Comparison of ENCODE assay signal across 8 mouse cellular contexts in genomic region chr5:34549483-34550221, GRCm38 (mm10). TPM values are rescaled to one million over a fixed set of nuclear protein-coding genes. Genes with fewer than 3 reads are reported as not detected.
DNase-seq lines count a peak whose midpoint lies in the region; ATAC-seq and TF ChIP-seq lines count a peak whose summit lies in the region.

No protein-coding gene starts in this region.

- peak overlapping the region; percentile 62 for H3K4me2 ChIP-seq in forebrain, embryonic 12.5 days

- peak; percentile 31 for DNase-seq in kidney, adult 2 months
- no peak for DNase-seq in kidney, adult 11 months
- peak; percentile 45 to 62 for DNase-seq in adrenal gland, postnatal 36 days
- DNase-seq in induced T-regulatory cell, adult 2 months (ENCODE audit: low read depth) = peak; percentile 72
- DNase-seq in lung, adult 2 months = peak; percentile 58
- no peak for DNase-seq in layer of hippocampus, adult 8-10 months (ENCODE audit: low spot score in 2 of 2)

- no peaks in the 10 kb centered on the region for H3K9me3 ChIP-seq in forebrain, embryonic 12.5 days

- no peak for TF ChIP-seq CTCF in kidney, adult 2 months (conservative IDR thresholded peaks at IDR 0.05; ENCODE audit: insufficient read depth, insufficient read length, low read depth, low read length)
- no peak for TF ChIP-seq CTCF in lung, adult 2 months (IDR thresholded peaks at IDR 0.05; ENCODE audit: insufficient read depth, low read length)
- peak; percentile 7; the same call in 1 of the 2 replicates for TF ChIP-seq CTCF in olfactory bulb, adult 2 months (IDR thresholded peaks at IDR 0.05; ENCODE audit: insufficient read depth, low read depth, low read length)

- H3K36me3 ChIP-seq in kidney, adult 2 months (ENCODE audit: control insufficient read depth, insufficient read depth, low read length) = no peaks in the 10 kb centered on the region
- peaks cover 28% of the 10 kb centered on the region for H3K36me3 ChIP-seq in forebrain, embryonic 12.5 days (replicated peaks)

- H3K27me3 ChIP-seq in kidney, adult 2 months (replicated peaks; ENCODE audit: control insufficient read depth, insufficient read depth, low read length) = no peaks in the 10 kb centered on the region
- H3K27me3 ChIP-seq in forebrain, embryonic 12.5 days = peaks cover 3% of the 10 kb centered on the region

- peak overlapping the region; percentile 66 for H3K4me3 ChIP-seq in kidney, adult 2 months (ENCODE audit: insufficient read depth, low read depth, low read length)
- H3K4me3 ChIP-seq in forebrain, embryonic 12.5 days (replicated peaks) = peak overlapping the region; percentile 89
- peak overlapping the region; percentile 72 for H3K4me3 ChIP-seq in lung, adult 2 months (replicated peaks; ENCODE audit: extremely low read depth, low read depth, low read length)
- H3K4me3 ChIP-seq in olfactory bulb, adult 2 months (ENCODE audit: insufficient read depth, low read depth, low read length) = peak overlapping the region; percentile 61

- WGBS in kidney, adult 2 months = 5% methylated on average over 49 of the region's 49 CpGs
- under 1% methylated on average over 47 of the region's 49 CpGs for WGBS in forebrain, embryonic 12.5 days
- WGBS in lung, adult 2 months = 3% methylated on average over 49 of the region's 49 CpGs
- WGBS in olfactory bulb, adult 2 months = 2% methylated on average over 49 of the region's 49 CpGs

- peak; percentile 92 for ATAC-seq in forebrain, embryonic 12.5 days (ENCODE audit: low FRiP score)

- peak overlapping the region; percentile 92 for H3K9ac ChIP-seq in forebrain, embryonic 12.5 days

- H3K4me1 ChIP-seq in kidney, adult 2 months (ENCODE audit: control insufficient read depth, insufficient read depth, low read length) = 0 out of 2 replicates have a peak, but pooled peaks cover 3% of the 10 kb centered on the region
- peaks cover 28% of the 10 kb centered on the region for H3K4me1 ChIP-seq in forebrain, embryonic 12.5 days
- H3K4me1 ChIP-seq in lung, adult 2 months (ENCODE audit: control insufficient read depth, insufficient read depth, low read length) = peaks cover 2% of the 10 kb centered on the region
- peaks cover 20% of the 10 kb centered on the region for H3K4me1 ChIP-seq in olfactory bulb, adult 2 months (ENCODE audit: control insufficient read depth, insufficient read depth, low read length)

- H3K27ac ChIP-seq in kidney, adult 2 months (ENCODE audit: insufficient read depth, low read depth, low read length) = no peak overlapping the region
- H3K27ac ChIP-seq in forebrain, embryonic 12.5 days = peak overlapping the region; percentile 63; the same call in 1 of the 2 replicates
- H3K27ac ChIP-seq in olfactory bulb, adult 2 months (ENCODE audit: insufficient read depth, low read depth, low read length) = no peak overlapping the region

- TF ChIP-seq POLR2A in kidney, adult 2 months (IDR thresholded peaks at IDR 0.05; ENCODE audit: low read depth, low read length) = no peak
- TF ChIP-seq POLR2A in lung, adult 2 months (IDR thresholded peaks at IDR 0.05; ENCODE audit: borderline replicate concordance, extremely low read depth, low read depth, low read length) = no peak
- no peak for TF ChIP-seq POLR2A in olfactory bulb, adult 2 months (IDR thresholded peaks at IDR 0.05; ENCODE audit: insufficient read depth, low read depth, low read length)

RNA-seq across cellular contexts. Expression of gene Add1, which starts 23.8 kb away (rescaled TPM):
- 129 and 135 TPM in 2 replicates for polyA plus RNA-seq in kidney, adult 2 months (2012; rRNA removed)
- 100 to 1,000 TPM; 141 to 156 TPM for total RNA-seq in adrenal gland, postnatal 36 days (2021)
- 197 and 211 TPM in 2 replicates for polyA plus RNA-seq in forebrain, embryonic 12.5 days (2016; fragmentation: Nextera tagmentation; extraction: Ambion mirVana)
- 188 and 231 TPM in 2 replicates for polyA plus RNA-seq in lung, adult 2 months (2012; rRNA removed)
- 584 and 674 TPM in 2 replicates for polyA plus RNA-seq in olfactory bulb, adult 2 months (2012; ENCODE audit: insufficient read depth, insufficient read length, low replicate concordance, missing spikeins)
- 100 to 1,000 TPM; 394 to 417 (median 404) TPM for total RNA-seq in layer of hippocampus, adult 8-10 months (2022)

RNA-seq across cellular contexts. Expression of gene Sh3bp2, which starts 24.0 kb away (rescaled TPM):
- polyA plus RNA-seq in kidney, adult 2 months (2012; rRNA removed) = 8.1 and 8.6 TPM in 2 replicates
- 10 to 100 TPM; 15.4 to 17.3 TPM for total RNA-seq in adrenal gland, postnatal 36 days (2021)
- polyA plus RNA-seq in forebrain, embryonic 12.5 days (2016; fragmentation: Nextera tagmentation; extraction: Ambion mirVana) = 18.5 and 20.1 TPM in 2 replicates
- 14.1 and 17.3 TPM in 2 replicates for polyA plus RNA-seq in lung, adult 2 months (2012; rRNA removed)
- not detected in 2 replicates for polyA plus RNA-seq in olfactory bulb, adult 2 months (2012; ENCODE audit: insufficient read depth, insufficient read length, low replicate concordance, missing spikeins)
- 10 to 100 TPM in 2 of 4 experiments, 1 to 10 TPM in 2; 3.8 to 13.5 (median 8.5) TPM for total RNA-seq in layer of hippocampus, adult 8-10 months (2022)

RNA-seq across cellular contexts. Expression of gene Tnip2, which starts 35.9 kb away (rescaled TPM):
- 11.4 and 13.6 TPM in 2 replicates for polyA plus RNA-seq in kidney, adult 2 months (2012; rRNA removed)
- total RNA-seq in adrenal gland, postnatal 36 days (2021) = 10 to 100 TPM; 15.0 to 16.8 TPM
- 6.7 and 9.2 TPM in 2 replicates for polyA plus RNA-seq in forebrain, embryonic 12.5 days (2016; fragmentation: Nextera tagmentation; extraction: Ambion mirVana)
- 30.1 and 33.6 TPM in 2 replicates for polyA plus RNA-seq in lung, adult 2 months (2012; rRNA removed)
- not detected in 2 replicates for polyA plus RNA-seq in olfactory bulb, adult 2 months (2012; ENCODE audit: insufficient read depth, insufficient read length, low replicate concordance, missing spikeins)
- 10 to 100 TPM; 27.2 to 36.7 (median 33.1) TPM for total RNA-seq in layer of hippocampus, adult 8-10 months (2022)

Comparison
In these comparisons a context has a peak if more than half of its experiments do, and no peak if none do; other contexts are left out.
1. DNase-seq: peak in kidney, adult 2 months (single experiment), adrenal gland, postnatal 36 days (2 of 2), induced T-regulatory cell, adult 2 months (single experiment) and lung, adult 2 months (single experiment); none in kidney, adult 11 months (single experiment) and layer of hippocampus, adult 8-10 months (0 of 2).
2. Peak in every context shown above with its lines, with median percentiles within 50 percentile points of each other: H3K4me3 ChIP-seq.